Mouse (Mus musculus) heart, embryonic 14.5 days (tissue): ENCODE measurements around the gene Prkab1. TPM values are rescaled to one million over a fixed set of nuclear protein-coding genes. Genes with fewer than 3 reads are reported as not detected.

Experiments used
- ATAC-seq: fragments of 200-750 bp; cut with Nextera tagmentation; 2 replicates; pipeline ENCODE4 v1.8.0; 2017; ENCODE audit warnings: low read depth, moderate TSS enrichment; ENCODE audit not compliant: insufficient number of reproducible peaks, insufficient read depth, low FRiP score
- H3K27ac ChIP-seq, 2 experiments: fragments of 200-500 bp in 1 of 2; fragments of 300-500 bp in 1 of 2; sonication (generic) in 1 of 2; replicated peaks in 1 of 2; 2 replicates each; pipeline ENCODE4 v1.5.1; 2012 to 2014; ENCODE audit warnings: low read depth in 2 of 2, low read length in 2 of 2, control low read depth in 1 of 2, mild to moderate bottlenecking in 1 of 2, mixed read lengths in 1 of 2; ENCODE audit not compliant: control insufficient read depth in 1 of 2, insufficient read depth in 1 of 2
- H3K27me3 ChIP-seq: fragments of 300-500 bp; sonication (generic); 2 replicates; pipeline ENCODE4 v1.6.1; 2014; ENCODE audit warnings: mild to moderate bottlenecking, low read length, control low read depth; ENCODE audit not compliant: control insufficient read depth, insufficient read depth
- H3K36me3 ChIP-seq: fragments of 300-500 bp; sonication (generic); 2 replicates; pipeline ENCODE4 v1.6.1; 2014; ENCODE audit warnings: mild to moderate bottlenecking, control low read depth, low read length, mixed read lengths; ENCODE audit not compliant: control insufficient read depth, insufficient read depth
- H3K4me1 ChIP-seq, 2 experiments: fragments of 200-500 bp in 1 of 2; fragments of 300-500 bp in 1 of 2; sonication (generic) in 1 of 2; 2 replicates each; pipeline ENCODE4 v1.6.1; 2012 to 2014; ENCODE audit warnings: low read length in 2 of 2, control low read depth in 1 of 2, mixed read lengths in 1 of 2; ENCODE audit not compliant: control insufficient read depth in 2 of 2, insufficient read depth in 2 of 2
- H3K4me2 ChIP-seq: fragments of 300-500 bp; sonication (generic); 2 replicates; pipeline ENCODE4 v1.6.1; 2014; ENCODE audit warnings: mild to moderate bottlenecking, low read length
- H3K4me3 ChIP-seq, 2 experiments: fragments of 200-500 bp in 1 of 2; fragments of 300-500 bp in 1 of 2; sonication (generic) in 1 of 2; 2 replicates each; pipeline ENCODE4 v1.5.1; 2012 to 2014; ENCODE audit warnings: low read length in 2 of 2, mild to moderate bottlenecking in 2 of 2, control low read depth in 1 of 2, low read depth in 1 of 2, moderate library complexity in 1 of 2; ENCODE audit not compliant: control insufficient read depth in 1 of 2, insufficient read depth in 1 of 2
- H3K9ac ChIP-seq: fragments of 300-500 bp; sonication (generic); 2 replicates; pipeline ENCODE4 v1.6.1; 2014; ENCODE audit warnings: mild to moderate bottlenecking, low read length
- H3K9me3 ChIP-seq: fragments of 300-500 bp; sonication (generic); 2 replicates; pipeline ENCODE4 v1.6.1; 2016; ENCODE audit warnings: low read length, control low read depth; ENCODE audit not compliant: control insufficient read depth
- WGBS: fragments of 180-500 bp; shearing (Covaris S2); extraction: QIAGEN DNeasy Blood & Tissue Kit; methylation state at CpG from one replicate; pipeline ENCODE4 v1.1.7; 2014; 5-methylcytosine and 5-hydroxymethylcytosine counted together
- polyA plus RNA-seq: library from polyadenylated mRNA; unstranded; fragments of >200 nt; fragmentation: Nextera tagmentation; extraction: Ambion mirVana; gene quantifications from 2 replicates; pipeline ENCODE4 v1.2.1, GENCODE M21; 2014

Prkab1 gene
- polyA plus RNA-seq, 1 experiment from 2014 or later, result 38.0 TPM

GRCm38 (mm10) chr5:116026561-116026960 lies 2.3 kb upstream of the Prkab1 start:
- 0 out of 2 replicates have a peak, but pooled peaks have one; percentile 44 for ATAC-seq
- H3K27ac ChIP-seq, result no peak overlapping the region

GRCm38 (mm10) chr5:116026107-116026506 lies 1.8 kb upstream of the Prkab1 start:
- 75% methylated on average over 5 of the region's 5 CpGs for WGBS
- Histone ChIP-seq H3K9ac (no peak overlapping the region), H3K27me3 (0 out of 2 replicates have a peak, but pooled peaks cover 7% of the 10 kb centered on the region), H3K9me3 (no peaks in the 10 kb centered on the region), H3K36me3 (peaks cover 14% of the 10 kb centered on the region), H3K4me2 (no peak overlapping the region), H3K4me1 (peaks cover 15 to 29% of the 10 kb centered on the region in 2 experiments), H3K27ac (no peak overlapping the region), H3K4me3 (no peak overlapping the region)
- no peak for ATAC-seq

More at GRCm38 (mm10) chr5:116026561-116026960, 2.3 kb upstream of the Prkab1 start:
- Histone ChIP-seq H3K4me1 (peaks cover 15 to 27% of the 10 kb centered on the region in 2 experiments), H3K9ac (no peak overlapping the region), H3K4me3 (no peak overlapping the region), H3K4me2 (no peak overlapping the region), H3K36me3 (peaks cover 10% of the 10 kb centered on the region), H3K27me3 (0 out of 2 replicates have a peak, but pooled peaks cover 7% of the 10 kb centered on the region), H3K9me3 (no peaks in the 10 kb centered on the region)
- WGBS, result 38% methylated on average over 14 of the region's 14 CpGs

GRCm38 (mm10) chr5:116023821-116024284 lies 455 bp downstream of the Prkab1 start:
- peak; percentile 27; the same call in 1 of the 2 replicates for ATAC-seq
- H3K4me3 ChIP-seq, result peak overlapping the region; percentile 65 to 81
- WGBS, result 1% methylated on average over 28 of the region's 28 CpGs
- no peaks in the 10 kb centered on the region for H3K9me3 ChIP-seq
- H3K9ac ChIP-seq, result peak overlapping the region; percentile 86
- peak overlapping the region; percentile 28 to 77; a peak in 3 of 4 replicates for H3K27ac ChIP-seq
- H3K36me3 ChIP-seq, result peaks cover 37% of the 10 kb centered on the region
- H3K27me3 ChIP-seq, result no peaks in the 10 kb centered on the region
- peaks cover 23 to 40% of the 10 kb centered on the region in 2 experiments for H3K4me1 ChIP-seq
- peak overlapping the region; percentile 94 for H3K4me2 ChIP-seq

GRCm38 (mm10) chr5:116023251-116023661 lies 1.1 kb downstream of the Prkab1 start:
- peak overlapping the region; percentile 94 for H3K4me2 ChIP-seq
- peaks cover 43% of the 10 kb centered on the region for H3K36me3 ChIP-seq
- peak overlapping the region in 1 of 2 experiments; percentile 77; a peak in 1 of 4 replicates for H3K27ac ChIP-seq
- H3K4me3 ChIP-seq, result peak overlapping the region; percentile 65 to 81
- H3K9me3 ChIP-seq, result no peaks in the 10 kb centered on the region
- no peak for ATAC-seq
- 22% methylated on average over 8 of the region's 8 CpGs for WGBS
- H3K9ac ChIP-seq, result peak overlapping the region; percentile 86
- no peaks in the 10 kb centered on the region for H3K27me3 ChIP-seq
- H3K4me1 ChIP-seq, result peaks cover 22 to 46% of the 10 kb centered on the region in 2 experiments

- peaks cover 48% of the 10 kb centered on the region for H3K36me3 ChIP-seq
- no peaks in the 10 kb centered on the region for H3K9me3 ChIP-seq
- H3K4me1 ChIP-seq, result peaks cover 22 to 46% of the 10 kb centered on the region in 2 experiments
- H3K4me3 ChIP-seq, result peak overlapping the region; percentile 65 to 81
- no peaks in the 10 kb centered on the region for H3K27me3 ChIP-seq
- H3K27ac ChIP-seq, result no peak overlapping the region
- H3K4me2 ChIP-seq, result peak overlapping the region; percentile 94
- ATAC-seq, result no peak
- peak overlapping the region; percentile 86; the same call in 1 of the 2 replicates for H3K9ac ChIP-seq
- 82% methylated on average over 7 of the region's 7 CpGs for WGBS
These were observed 1.6 kb downstream of the Prkab1 start for GRCm38 (mm10) chr5:116022658-116023200.

- Histone ChIP-seq H3K4me3 (no peak overlapping the region), H3K9ac (peak overlapping the region; percentile 21; the same call in 1 of the 2 replicates), H3K36me3 (peaks cover 54% of the 10 kb centered on the region), H3K27ac (no peak overlapping the region), H3K4me1 (peaks cover 22 to 46% of the 10 kb centered on the region in 2 experiments), H3K9me3 (no peaks in the 10 kb centered on the region), H3K27me3 (no peaks in the 10 kb centered on the region), H3K4me2 (peak overlapping the region; percentile 94)
- WGBS, result 80% methylated on average over 12 of the region's 12 CpGs
- ATAC-seq, result no peak
These were observed 2.2 kb downstream of the Prkab1 start for GRCm38 (mm10) chr5:116022131-116022530.

GRCm38 (mm10) chr5:116021552-116021951 lies 2.8 kb downstream of the Prkab1 start:
- ATAC-seq, result no peak
- WGBS, result 65% methylated on average over 14 of the region's 14 CpGs
- no peak overlapping the region for H3K9ac ChIP-seq
- peak overlapping the region; percentile 94; the same call in 1 of the 2 replicates for H3K4me2 ChIP-seq
- no peak overlapping the region for H3K27ac ChIP-seq
- H3K4me1 ChIP-seq, result peaks cover 22 to 46% of the 10 kb centered on the region in 2 experiments
- no peak overlapping the region for H3K4me3 ChIP-seq
- no peaks in the 10 kb centered on the region for H3K27me3 ChIP-seq
- H3K9me3 ChIP-seq, result no peaks in the 10 kb centered on the region
- peaks cover 60% of the 10 kb centered on the region for H3K36me3 ChIP-seq
